ENCODE assay signal across 7 mouse cellular contexts in the genomic region with DNA sequence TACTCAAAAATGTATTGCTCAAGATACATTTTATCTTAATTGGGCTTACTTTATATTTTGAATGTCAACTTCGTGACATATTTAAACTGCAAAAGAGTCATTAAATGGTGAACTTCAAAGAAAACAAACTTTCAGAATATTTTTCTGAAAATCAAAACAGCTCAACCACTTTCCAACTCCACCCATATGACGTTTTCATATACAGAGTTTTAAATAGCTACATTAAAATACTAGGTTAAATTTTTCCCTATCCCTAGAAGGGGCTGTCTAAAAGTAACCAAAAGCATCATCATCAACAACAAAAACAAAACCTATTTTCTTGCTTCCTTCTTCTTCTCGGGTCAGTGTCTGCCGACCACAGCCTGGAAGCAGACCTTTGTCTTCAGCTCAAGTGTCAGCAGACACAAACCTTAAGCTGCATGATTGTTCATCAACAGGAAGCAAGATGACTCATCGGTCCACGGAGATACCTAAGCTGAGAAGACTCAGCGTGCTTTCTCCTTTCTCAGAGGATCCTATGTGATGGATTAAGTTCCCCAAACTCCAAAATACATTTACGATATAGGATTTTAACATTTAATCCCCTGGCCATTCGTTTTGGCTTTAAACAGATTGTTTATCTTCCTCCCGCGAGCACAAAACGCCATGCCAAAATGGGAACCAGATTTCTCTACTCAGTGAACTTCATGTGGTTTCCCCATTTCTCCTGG.
A peak's percentile ranks its signal among the peaks of the same experiment; 100 is the strongest.
DNase-seq lines count a peak whose midpoint lies in the region; ATAC-seq lines count a peak whose summit lies in the region.

No protein-coding gene starts in this region.

- H3K4me1 ChIP-seq in neural tube, embryonic 11.5 days (ENCODE audit: control insufficient read depth, insufficient read depth, low read length), result peaks cover 13% of the 10 kb centered on the region; the same call in 1 of the 2 replicates
- H3K4me1 ChIP-seq in embryonic facial prominence, embryonic 14.5 days (ENCODE audit: control insufficient read depth, insufficient read depth, low read length), result peaks cover 39% of the 10 kb centered on the region

- intact Hi-C loops in left cerebral cortex, postnatal 14 days (cut with DNase I), result no loop called here

- H3K27ac ChIP-seq in neural tube, embryonic 11.5 days (ENCODE audit: low read depth, low read length), result no peak overlapping the region
- peak overlapping the region; percentile 95 for H3K27ac ChIP-seq in embryonic facial prominence, embryonic 14.5 days (replicated peaks; ENCODE audit: low read depth, low read length)

- H3K4me2 ChIP-seq in neural tube, embryonic 11.5 days (ENCODE audit: low read depth), result no peak overlapping the region
- H3K4me2 ChIP-seq in embryonic facial prominence, embryonic 14.5 days (ENCODE audit: low read depth, low read length), result peak overlapping the region; percentile 49

- no peaks in the 10 kb centered on the region for H3K9me3 ChIP-seq in neural tube, embryonic 11.5 days (ENCODE audit: control insufficient read depth, low read length)
- no peaks in the 10 kb centered on the region for H3K9me3 ChIP-seq in embryonic facial prominence, embryonic 14.5 days (ENCODE audit: control insufficient read depth, low read length)

- no peaks in the 10 kb centered on the region for H3K36me3 ChIP-seq in neural tube, embryonic 11.5 days (ENCODE audit: control insufficient read depth, insufficient read depth, low read length)
- H3K36me3 ChIP-seq in embryonic facial prominence, embryonic 14.5 days (ENCODE audit: control insufficient read depth, insufficient read depth, low read length), result no peaks in the 10 kb centered on the region

- 60% methylated on average over 12 of the region's 12 CpGs for WGBS in neural tube, embryonic 11.5 days
- 20% methylated on average over 12 of the region's 12 CpGs for WGBS in embryonic facial prominence, embryonic 14.5 days

- no peak overlapping the region for H3K9ac ChIP-seq in neural tube, embryonic 11.5 days (ENCODE audit: low read length)
- peak overlapping the region; percentile 55 for H3K9ac ChIP-seq in embryonic facial prominence, embryonic 14.5 days (ENCODE audit: low read depth, low read length)

- ATAC-seq in neural tube, embryonic 11.5 days (ENCODE audit: insufficient read depth, low FRiP score, low TSS enrichment), result no peak
- ATAC-seq in embryonic facial prominence, embryonic 14.5 days (ENCODE audit: low read depth), result peak; percentile 48; the same call in 1 of the 2 replicates

- no peak overlapping the region for H3K4me3 ChIP-seq in neural tube, embryonic 11.5 days (ENCODE audit: low read depth, low read length)
- peak overlapping the region; percentile 18; the same call in 1 of the 2 replicates for H3K4me3 ChIP-seq in embryonic facial prominence, embryonic 14.5 days (ENCODE audit: low read depth, low read length)

- H3K27me3 ChIP-seq in neural tube, embryonic 11.5 days (ENCODE audit: control insufficient read depth, insufficient read depth, low read length), result no peaks in the 10 kb centered on the region
- H3K27me3 ChIP-seq in embryonic facial prominence, embryonic 14.5 days (replicated peaks; ENCODE audit: control insufficient read depth, insufficient read depth, low read length), result no peaks in the 10 kb centered on the region

- peak; percentile 28 for DNase-seq in neural tube, embryonic 11.5 days (ENCODE audit: low spot score)
- no peak for DNase-seq in neural tube, embryonic 10.5 days (ENCODE audit: extremely low spot score, low spot score)
- DNase-seq in embryonic facial prominence, embryonic 14.5 days (ENCODE audit: low spot score), result peak; percentile 92
- DNase-seq in kidney, postnatal 10 days, result peak; percentile 37
- peak; percentile 74 to 75 for DNase-seq in natural killer cell, adult 2 months (ENCODE audit: low spot score in 2 of 2)
- DNase-seq in left cerebral cortex, postnatal 14 days (ENCODE audit: low spot score in 2 of 2), result no peak
- no peak for DNase-seq in frontal cortex, postnatal 14 days (ENCODE audit: low spot score in 2 of 2)

Comparison
In these comparisons a context has a peak if more than half of its experiments do, and no peak if none do; other contexts are left out.
1. DNase-seq: peak in neural tube, embryonic 11.5 days (single experiment), embryonic facial prominence, embryonic 14.5 days (single experiment), kidney, postnatal 10 days (single experiment) and natural killer cell, adult 2 months (2 of 2); none in neural tube, embryonic 10.5 days (single experiment), left cerebral cortex, postnatal 14 days (0 of 2) and frontal cortex, postnatal 14 days (0 of 2).